Mouse (Mus musculus): ENCODE data around the gene S100a16. TPM values are rescaled to one million over a fixed set of nuclear protein-coding genes. Genes with fewer than 3 reads are reported as not detected.

Gene S100a16
- total RNA-seq, 2 experiments from 2014 or later = not detected

DNA sequence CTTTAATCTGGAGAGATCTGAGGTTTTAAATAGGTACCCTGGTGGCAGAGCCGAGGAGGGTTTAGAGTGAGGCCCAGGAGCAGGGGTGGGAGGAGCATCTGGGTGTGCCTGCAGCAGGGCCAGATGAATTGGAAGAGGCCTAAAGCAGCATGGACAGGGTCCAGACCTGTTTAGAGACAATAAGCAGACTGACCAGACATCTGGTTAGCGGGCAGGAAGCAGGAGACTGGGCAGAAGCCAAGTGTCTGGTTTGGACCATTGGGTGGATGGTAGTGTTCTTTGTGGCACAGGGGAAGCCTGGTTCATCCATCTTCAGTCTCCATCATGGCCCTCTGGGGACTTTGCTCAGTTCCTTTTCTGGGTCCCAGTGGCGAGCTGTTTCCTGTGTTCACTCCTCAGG, 46.8 kb downstream of the S100a16 start:
- ATAC-seq (replicated peaks; ENCODE audit: poor library complexity) = no peak

DNA sequence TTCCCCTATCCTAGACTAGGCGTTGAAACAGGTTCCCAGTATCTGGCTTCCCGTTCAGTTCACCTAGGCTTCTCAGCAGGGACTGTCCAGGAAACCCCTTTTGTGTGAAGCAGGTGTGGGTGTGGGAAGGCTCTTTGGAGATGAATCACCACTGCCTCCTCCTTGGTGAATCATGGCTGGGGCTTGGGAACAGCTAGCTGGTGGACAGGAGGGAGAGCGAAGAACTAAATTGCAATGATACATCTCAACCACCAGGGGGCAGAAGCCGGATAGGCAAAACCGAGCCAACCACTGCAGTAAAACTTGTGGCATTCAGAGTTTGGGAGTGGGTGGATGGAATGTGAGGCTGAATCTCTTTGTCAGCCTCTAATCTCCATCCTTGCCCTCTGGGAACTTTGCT, 48.5 kb downstream of the S100a16 start:
- ATAC-seq (replicated peaks; ENCODE audit: poor library complexity) = peak; percentile 53

DNA sequence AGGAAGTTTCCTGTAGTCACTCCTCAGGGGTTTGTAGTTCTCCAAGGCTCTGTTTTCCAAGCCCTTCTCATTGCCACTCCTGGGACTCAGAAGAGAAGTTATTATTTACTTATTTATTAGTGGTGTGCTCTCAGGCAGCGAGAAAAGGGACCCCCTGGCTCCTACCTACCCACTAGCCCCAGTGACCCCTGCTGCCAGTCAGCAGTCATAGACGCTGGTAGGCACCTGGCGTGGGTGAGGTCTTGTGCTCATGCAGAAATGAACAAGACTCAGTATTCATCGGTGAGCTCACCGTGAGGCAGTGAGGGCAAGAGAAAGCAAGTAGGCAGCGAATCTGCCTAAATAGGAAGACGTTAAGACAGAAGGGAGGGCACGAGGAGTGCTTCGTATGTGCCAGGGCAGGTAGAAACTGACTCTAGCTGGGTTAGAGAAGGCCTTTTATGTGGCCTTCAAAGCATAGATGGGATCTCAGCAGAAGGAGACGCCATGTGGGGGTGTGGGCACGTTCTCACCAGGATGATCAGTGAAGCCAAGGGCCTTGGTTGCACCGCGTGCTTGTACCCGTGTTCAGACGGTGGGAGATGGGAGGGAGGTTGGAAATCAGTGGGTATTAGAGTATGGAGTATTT, 49.1 kb downstream of the S100a16 start:
- ATAC-seq (replicated peaks; ENCODE audit: poor library complexity) = no peak

DNA sequence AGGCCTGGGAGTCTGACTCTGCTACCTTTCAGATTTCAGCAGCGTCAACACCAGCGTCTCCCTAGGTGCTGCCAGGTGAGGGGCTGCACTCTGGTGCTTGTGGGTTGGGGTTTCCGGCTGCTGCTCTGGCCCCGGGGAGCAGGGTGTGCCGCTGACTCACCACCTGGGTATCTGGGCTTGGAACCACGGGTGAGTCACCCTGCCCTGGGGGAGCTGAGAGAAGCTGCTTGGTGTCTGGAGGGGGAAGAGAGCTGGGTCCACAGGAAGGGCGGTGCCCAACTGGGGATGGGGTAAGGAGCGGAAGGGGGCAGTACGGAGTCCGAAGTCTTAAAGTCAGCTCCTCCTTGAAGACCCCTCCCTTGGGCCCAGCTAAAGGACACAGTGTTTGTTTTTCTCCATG, 49.9 kb downstream of the S100a16 start:
- ATAC-seq (replicated peaks; ENCODE audit: poor library complexity) = peak; percentile 81

DNA sequence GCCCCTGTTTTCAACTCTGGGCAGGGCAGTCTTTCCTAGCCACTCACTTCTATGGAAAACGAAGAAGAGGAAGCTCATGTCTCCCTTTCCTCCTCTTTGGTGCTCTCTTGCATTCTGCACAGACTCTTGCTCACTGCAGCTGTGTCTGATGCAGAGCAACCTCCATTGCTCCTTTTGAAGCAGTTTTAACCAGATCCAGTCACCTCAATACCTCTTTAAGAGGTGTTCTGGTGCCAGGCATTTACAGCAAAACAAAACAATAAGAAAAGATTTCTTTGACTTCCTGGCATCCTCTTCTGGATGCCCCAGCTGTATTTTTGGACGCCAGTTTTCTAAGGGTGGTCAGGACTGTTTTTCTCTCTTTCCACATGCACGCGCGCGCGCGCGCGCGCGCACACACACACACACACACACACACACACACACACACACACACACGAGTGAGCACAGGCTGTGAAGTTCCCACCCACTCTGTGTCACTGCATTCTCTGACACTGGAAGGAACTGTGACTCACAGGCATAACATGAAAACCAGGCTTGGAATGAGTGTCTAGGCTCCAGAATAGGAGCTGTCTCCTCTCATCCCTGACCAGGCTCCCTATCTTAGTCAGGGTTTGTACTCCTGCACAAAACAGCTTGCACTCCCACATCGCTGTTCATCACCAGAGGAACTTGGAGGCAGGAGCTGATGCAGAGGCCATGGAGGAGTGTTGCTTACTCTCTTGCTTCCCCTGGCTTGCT, 50.5 kb downstream of the S100a16 start:
- peak; percentile 8 for ATAC-seq (replicated peaks; ENCODE audit: poor library complexity)

DNA sequence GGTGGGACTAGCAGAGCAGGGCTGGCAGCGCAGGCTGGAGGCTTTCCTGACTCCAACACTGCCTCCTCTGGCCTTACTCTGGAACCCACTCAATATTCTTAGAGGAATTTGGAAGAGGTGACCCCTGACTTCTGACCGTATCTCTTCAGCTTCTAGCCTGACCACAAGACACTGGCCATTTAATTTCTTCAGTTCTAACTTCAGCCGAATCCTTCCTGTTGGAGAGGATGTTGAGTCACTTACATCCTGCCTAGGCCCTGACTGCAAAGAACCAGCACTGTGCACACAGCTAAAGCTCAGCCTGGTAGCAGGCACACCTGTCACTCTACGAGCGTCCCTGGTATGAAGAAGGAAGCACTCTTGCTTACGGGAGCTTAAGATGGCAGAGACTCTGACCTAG, 52.3 kb downstream of the S100a16 start:
- peak; percentile 60 for ATAC-seq (replicated peaks; ENCODE audit: poor library complexity)

DNA sequence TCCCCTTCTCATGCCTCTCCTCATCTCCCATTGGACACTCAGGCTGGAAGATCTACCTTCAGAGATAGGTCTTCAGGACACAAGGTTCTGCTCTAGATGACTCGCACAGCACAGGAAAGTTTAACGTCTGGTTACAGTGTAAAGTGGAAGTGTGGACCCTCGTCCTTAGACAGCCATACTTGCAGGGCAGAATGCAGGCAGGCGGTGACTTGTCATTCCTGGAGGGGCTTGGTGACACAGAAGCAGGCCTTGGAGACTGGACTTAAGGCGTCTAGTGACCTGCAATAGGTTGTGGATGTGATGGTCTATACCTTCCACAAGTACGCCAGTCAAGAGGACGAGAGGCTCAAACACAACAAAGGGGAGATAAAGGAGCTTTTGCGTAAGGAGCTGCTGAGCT, 52.9 kb downstream of the S100a16 start, which contains the start of gene S100a2:
Gene S100a2, plus strand, starts transcription at position 301 of the 400 bp plus-strand sequence.
- no peak for ATAC-seq (replicated peaks; ENCODE audit: poor library complexity)

Other genes with a start within 250 kb of the S100a16 start
- 87.0 and 96.0 TPM in 2 replicates for gene Gatad2b, start 244.1 kb upstream of the S100a16 start, total RNA-seq (2015)
- gene Gatad2b, start 244.1 kb upstream of the S100a16 start, total RNA-seq (2017) = 17.7 and 22.7 TPM in 2 replicates
- gene Slc27a3, start 147.3 kb upstream of the S100a16 start, total RNA-seq (2015) = 0.17 and 0.32 TPM in 2 replicates
- gene Slc27a3, start 147.3 kb upstream of the S100a16 start, total RNA-seq (2017) = 0.27 and 0.83 TPM in 2 replicates
- 17.5 and 20.2 TPM in 2 replicates for gene Ints3, start 103.6 kb upstream of the S100a16 start, total RNA-seq (2015)
- gene Ints3, start 103.6 kb upstream of the S100a16 start, total RNA-seq (2017) = 21.6 and 24.7 TPM in 2 replicates
- gene Npr1, start 71.4 kb upstream of the S100a16 start, total RNA-seq (2015) = not detected in 2 replicates
- not detected in 2 replicates for gene Npr1, start 71.4 kb upstream of the S100a16 start, total RNA-seq (2017)
- gene Ilf2, start 61.1 kb upstream of the S100a16 start, total RNA-seq (2015) = 120 and 136 TPM in 2 replicates
- gene Ilf2, start 61.1 kb upstream of the S100a16 start, total RNA-seq (2017) = 204 and 227 TPM in 2 replicates
- 41.2 and 42.1 TPM in 2 replicates for gene Snapin, start 46.2 kb upstream of the S100a16 start, total RNA-seq (2015)
- 32.3 and 45.0 TPM in 2 replicates for gene Snapin, start 46.2 kb upstream of the S100a16 start, total RNA-seq (2017)
- 112 and 119 TPM in 2 replicates for gene Chtop, start 27.8 kb upstream of the S100a16 start, total RNA-seq (2015)
- 96.0 and 114 TPM in 2 replicates for gene Chtop, start 27.8 kb upstream of the S100a16 start, total RNA-seq (2017)
- gene S100a1, start 22.9 kb upstream of the S100a16 start, total RNA-seq (2015) = 123 and 145 TPM in 2 replicates
- gene S100a1, start 22.9 kb upstream of the S100a16 start, total RNA-seq (2017) = 121 and 131 TPM in 2 replicates
- 49.3 and 59.5 TPM in 2 replicates for gene S100a13, start 22.8 kb upstream of the S100a16 start, total RNA-seq (2015)
- 84.2 and 96.0 TPM in 2 replicates for gene S100a13, start 22.8 kb upstream of the S100a16 start, total RNA-seq (2017)
- gene S100a14, start 10.4 kb upstream of the S100a16 start, total RNA-seq (2015) = not detected in 2 replicates
- gene S100a14, start 10.4 kb upstream of the S100a16 start, total RNA-seq (2017) = 0.33 TPM in 1 of 2 replicates, not detected in the other
- not detected in 2 replicates for gene S100a3, start 23.3 kb downstream of the S100a16 start, total RNA-seq (2015)
- gene S100a3, start 23.3 kb downstream of the S100a16 start, total RNA-seq (2017) = not detected in 2 replicates
- not detected in 2 replicates for gene S100a2, start 53.0 kb downstream of the S100a16 start, total RNA-seq (2015)
- not detected in 2 replicates for gene S100a2, start 53.0 kb downstream of the S100a16 start, total RNA-seq (2017)
- not detected in 2 replicates for gene Gm42674, start 64.7 kb downstream of the S100a16 start, total RNA-seq (2015)
- gene Gm42674, start 64.7 kb downstream of the S100a16 start, total RNA-seq (2017) = not detected in 2 replicates
- 31.5 and 39.6 TPM in 2 replicates for gene S100a4, start 66.5 kb downstream of the S100a16 start, total RNA-seq (2015)
- gene S100a4, start 66.5 kb downstream of the S100a16 start, total RNA-seq (2017) = 19.4 and 53.6 TPM in 2 replicates
- gene S100a5, start 71.3 kb downstream of the S100a16 start, total RNA-seq (2015) = not detected in 2 replicates
- gene S100a5, start 71.3 kb downstream of the S100a16 start, total RNA-seq (2017) = not detected in 2 replicates
- 31.2 and 57.3 TPM in 2 replicates for gene S100a6, start 75.6 kb downstream of the S100a16 start, total RNA-seq (2015)
- 10.7 and 21.3 TPM in 2 replicates for gene S100a6, start 75.6 kb downstream of the S100a16 start, total RNA-seq (2017)
- not detected in 2 replicates for gene S100a7a, start 116.8 kb downstream of the S100a16 start, total RNA-seq (2015)
- gene S100a7a, start 116.8 kb downstream of the S100a16 start, total RNA-seq (2017) = not detected in 2 replicates
- 2,361 and 4,241 TPM in 2 replicates for gene S100a8, start 131.7 kb downstream of the S100a16 start, total RNA-seq (2015)
- gene S100a8, start 131.7 kb downstream of the S100a16 start, total RNA-seq (2017) = 1,918 and 3,820 TPM in 2 replicates
- gene S100a9, start 158.5 kb downstream of the S100a16 start, total RNA-seq (2015) = 2,769 and 4,892 TPM in 2 replicates
- gene S100a9, start 158.5 kb downstream of the S100a16 start, total RNA-seq (2017) = 952 and 2,018 TPM in 2 replicates
- not detected in 2 replicates for gene Pglyrp4, start 189.7 kb downstream of the S100a16 start, total RNA-seq (2015)
- 0.17 TPM in 1 of 2 replicates, not detected in the other for gene Pglyrp4, start 189.7 kb downstream of the S100a16 start, total RNA-seq (2017)
- not detected in 2 replicates for gene Gm5849, start 240.6 kb downstream of the S100a16 start, total RNA-seq (2015)
- not detected in 2 replicates for gene Gm5849, start 240.6 kb downstream of the S100a16 start, total RNA-seq (2017)